Mouse (Mus musculus): ENCODE data around the gene Trib2. TPM values are rescaled to one million over a fixed set of nuclear protein-coding genes. Genes with fewer than 3 reads are reported as not detected.

The Trib2 gene
- total RNA-seq (2023), result 100 to 1,000 TPM; 160 to 168 TPM

GRCm38 (mm10) chr12:15816740-15817178 lies at the start of gene Trib2:
Gene Trib2 (minus strand): TSS chr12:15816922.

